Mouse (Mus musculus) myocyte (in vitro differentiated cells): ENCODE measurements around the gene Lpin3.

Experiments
- CEBPB ChIP-seq: IDR thresholded peaks from 2 replicates; pipeline ENCODE4 v1.6.1; 2011; ENCODE audit warnings: mild to moderate bottlenecking, moderate library complexity; ENCODE audit not compliant: poor library complexity, insufficient read depth, severe bottlenecking
- E2F4 ChIP-seq: IDR thresholded peaks from one replicate; pipeline ENCODE4 v1.6.1; 2011; ENCODE audit warnings: mild to moderate bottlenecking, control low read depth, moderate library complexity; ENCODE audit not compliant: insufficient read depth
- MYOD1 ChIP-seq, 3 experiments: IDR thresholded peaks; one replicate each; pipeline ENCODE4 v1.6.1; 2011; ENCODE audit warnings: control low read depth in 2 of 3, low read depth in 2 of 3, mild to moderate bottlenecking in 2 of 3, moderate library complexity in 1 of 3; ENCODE audit not compliant: insufficient read length in 2 of 3, control insufficient read depth in 1 of 3
- MYOG ChIP-seq, 3 experiments: IDR thresholded peaks; one replicate each; pipeline ENCODE4 v1.6.1; 2011; ENCODE audit warnings: control low read depth in 2 of 3, low read depth in 2 of 3, mild to moderate bottlenecking in 2 of 3; ENCODE audit not compliant: insufficient read length in 2 of 3, control insufficient read depth in 1 of 3, insufficient read depth in 1 of 3
- POLR2A ChIP-seq: IDR thresholded peaks from one replicate; pipeline ENCODE4 v1.6.1; 2011; ENCODE audit warnings: low read depth, mild to moderate bottlenecking, control low read depth, moderate library complexity; ENCODE audit not compliant: insufficient read length
- POLR2AphosphoS2 ChIP-seq: IDR thresholded peaks from one replicate; pipeline ENCODE4 v1.6.1; 2011; ENCODE audit warnings: low read depth, control low read depth; ENCODE audit not compliant: insufficient read length
- REST ChIP-seq: IDR thresholded peaks from one replicate; pipeline ENCODE4 v1.6.1; 2011; ENCODE audit warnings: mild to moderate bottlenecking, control low read depth, moderate library complexity; ENCODE audit not compliant: insufficient read depth, insufficient read length
- SRF ChIP-seq: IDR thresholded peaks from one replicate; pipeline ENCODE4 v1.6.1; 2011; ENCODE audit warnings: low read depth; ENCODE audit not compliant: control insufficient read depth, insufficient read length
- TCF12 ChIP-seq: IDR thresholded peaks from one replicate; pipeline ENCODE4 v1.6.1; 2011; ENCODE audit warnings: mild to moderate bottlenecking, control low read depth; ENCODE audit not compliant: poor library complexity, insufficient read depth, severe bottlenecking
- USF1 ChIP-seq: IDR thresholded peaks from one replicate; pipeline ENCODE4 v1.6.1; 2011; ENCODE audit warnings: low read depth, mild to moderate bottlenecking, control low read depth, moderate library complexity

DNA sequence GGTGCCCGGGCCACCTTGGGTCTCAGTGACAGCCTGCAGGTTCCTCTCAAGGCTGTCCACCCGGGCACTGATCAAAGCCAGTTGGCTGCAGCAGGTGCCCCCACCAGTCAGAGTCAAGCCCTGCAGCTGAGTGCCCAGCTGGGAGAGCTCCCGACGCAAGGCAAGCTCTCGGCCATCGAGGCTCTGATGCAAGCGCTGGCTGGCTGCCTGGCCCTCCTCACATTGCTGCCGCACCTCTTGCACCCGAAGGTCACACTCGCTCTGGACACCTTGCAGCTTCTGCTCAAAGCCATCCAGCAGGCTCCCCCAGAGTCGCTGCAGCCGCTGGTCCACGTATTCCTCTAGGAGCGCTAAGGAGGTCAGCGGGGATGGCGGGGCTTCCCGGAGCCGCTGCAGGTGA is 28.1 kb downstream of the Lpin3 start:
- TF ChIP-seq POLR2AphosphoS2 (no peak), POLR2A (no peak), USF1 (no peak), MYOD1 (IDR thresholded peaks at IDR 0.05; ENCODE audit: control insufficient read depth in 1 of 3, insufficient read length in 2 of 3, low read depth in 2 of 3) (no peak), MYOG (IDR thresholded peaks at IDR 0.05; ENCODE audit: control insufficient read depth in 1 of 3, insufficient read depth in 1 of 3, insufficient read length in 2 of 3, low read depth in 2 of 3) (no peak), E2F4 (no peak), REST (no peak), CEBPB (no peak), TCF12 (no peak), SRF (no peak)
